Mouse (Mus musculus) cerebellum, postnatal 10 days (tissue): ENCODE measurements around the gene Nsd1.
A peak's percentile ranks its signal among the peaks of the same experiment; 100 is the strongest.
"Not testable (repeated sequence)": the region's sequence is repeated elsewhere in the genome, so short reads cannot be mapped to it uniquely, and the experiment has no call there.

Source experiments
- DNase-seq, 2 experiments: peaks; one replicate each; pipeline ENCODE4 v3.0.0; 2021; ENCODE audit warnings: mixed read lengths in 2 of 2

Nsd1 gene

GRCm38 (mm10) chr13:55191535-55191934 is 18.0 kb upstream of the Nsd1 start:
- DNase-seq: no peak

GRCm38 (mm10) chr13:55202758-55203157 is 6.8 kb upstream of the Nsd1 start:
- not testable (repeated sequence) for DNase-seq

GRCm38 (mm10) chr13:55203740-55204139 is 5.8 kb upstream of the Nsd1 start:
- no peak for DNase-seq

GRCm38 (mm10) chr13:55204667-55205389 is 4.8 kb upstream of the Nsd1 start:
- DNase-seq: no peak

- no peak for DNase-seq
These were observed 4.0 kb upstream of the Nsd1 start for GRCm38 (mm10) chr13:55205448-55206205.

GRCm38 (mm10) chr13:55208837-55209648 is 539 bp upstream of the Nsd1 start:
- peak; percentile 10 to 26 for DNase-seq

- DNase-seq: peak; percentile 84 to 85
These were observed 800 bp downstream of the Nsd1 start for GRCm38 (mm10) chr13:55210193-55210970.

- peak in 1 of 2 experiments; percentile 90 for DNase-seq
These were observed 1.3 kb downstream of the Nsd1 start for GRCm38 (mm10) chr13:55210971-55211220.

GRCm38 (mm10) chr13:55211221-55212010 is 1.8 kb downstream of the Nsd1 start:
- DNase-seq: peak; percentile 91 to 94

- peak; percentile 80 to 83 for DNase-seq
These were observed 2.4 kb downstream of the Nsd1 start for GRCm38 (mm10) chr13:55212011-55212360.

GRCm38 (mm10) chr13:55212361-55213137 is 3.0 kb downstream of the Nsd1 start:
- peak; percentile 73 to 80 for DNase-seq

GRCm38 (mm10) chr13:55213138-55213806 is 3.7 kb downstream of the Nsd1 start:
- DNase-seq: no peak

- DNase-seq: no peak
These were observed 14.8 kb downstream of the Nsd1 start for GRCm38 (mm10) chr13:55224364-55224763.

GRCm38 (mm10) chr13:55230701-55231100 is 21.1 kb downstream of the Nsd1 start:
- DNase-seq: no peak

- no peak for DNase-seq
These were observed 33.6 kb downstream of the Nsd1 start for GRCm38 (mm10) chr13:55243205-55243604.

GRCm38 (mm10) chr13:55247293-55248030 is 37.9 kb downstream of the Nsd1 start:
- DNase-seq: no peak

- DNase-seq: no peak
These were observed 39.7 kb downstream of the Nsd1 start for GRCm38 (mm10) chr13:55249246-55249645.

GRCm38 (mm10) chr13:55252820-55253219 is 43.2 kb downstream of the Nsd1 start:
- no peak for DNase-seq

- no peak for DNase-seq
These were observed 45.6 kb downstream of the Nsd1 start for GRCm38 (mm10) chr13:55255052-55255652.
